Mouse (Mus musculus): ENCODE data around the gene Car8.

DNA sequence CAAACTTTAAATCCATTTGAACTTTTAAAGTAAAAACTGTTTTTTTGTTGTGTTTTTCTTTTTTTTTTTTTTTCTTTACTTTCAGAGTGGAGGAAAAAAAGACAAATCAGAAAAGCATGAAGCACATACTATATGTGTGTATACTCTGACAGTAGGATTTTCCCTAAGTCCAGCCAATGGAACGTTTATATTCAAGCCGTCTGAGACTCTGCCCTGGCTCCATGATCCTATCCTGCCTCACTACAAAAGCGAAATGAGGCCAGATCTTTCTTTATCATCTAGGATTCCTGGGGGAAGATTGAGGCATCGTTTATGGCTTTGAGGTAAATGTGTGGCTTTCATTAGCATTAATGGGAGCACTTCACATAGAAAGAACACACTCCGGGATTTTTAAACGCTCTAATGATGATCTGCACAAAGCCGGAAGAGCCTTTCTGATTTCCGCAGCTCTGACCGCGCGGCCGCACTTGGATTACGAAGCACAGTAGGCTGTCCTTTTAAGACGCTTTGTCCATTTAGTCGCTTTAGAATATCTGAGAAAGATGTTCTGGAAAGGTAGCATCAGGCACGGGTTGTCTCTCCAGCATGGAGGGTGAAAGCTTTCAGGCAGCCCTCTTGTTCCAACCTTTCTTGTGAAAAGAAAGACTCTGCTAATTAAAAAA lies 128.8 kb downstream of the Car8 start:
- TF ChIP-seq CTCF (IDR thresholded peaks at IDR 0.05; ENCODE audit: borderline replicate concordance, extremely low read depth, insufficient read depth, insufficient read length) (no peak), POLR2A (IDR thresholded peaks at IDR 0.05; ENCODE audit: borderline replicate concordance, extremely low read depth, insufficient read depth, insufficient read length, poor library complexity, severe bottlenecking) (no peak)
